Mouse (Mus musculus) embryonic facial prominence, embryonic 12.5 days (tissue): Measurements from ENCODE around the gene Ptprn2. TPM values are rescaled to one million over a fixed set of nuclear protein-coding genes. Genes with fewer than 3 reads are reported as not detected.

Source experiments
- ATAC-seq: fragments of 200-750 bp; cut with Nextera tagmentation; 2 replicates; pipeline ENCODE4 v1.8.0; 2017; ENCODE audit not compliant: insufficient number of reproducible peaks, insufficient read depth, low FRiP score, low TSS enrichment
- H3K27ac ChIP-seq: fragments of 300-500 bp; sonication (generic); 2 replicates; pipeline ENCODE4 v1.5.1; 2016; ENCODE audit warnings: mild to moderate bottlenecking
- H3K27me3 ChIP-seq: fragments of 300-500 bp; sonication (generic); 2 replicates; pipeline ENCODE4 v1.6.1; 2016; ENCODE audit warnings: mild to moderate bottlenecking, moderate library complexity
- H3K36me3 ChIP-seq: fragments of 300-500 bp; sonication (generic); 2 replicates; pipeline ENCODE4 v1.6.1; 2016; ENCODE audit warnings: mild to moderate bottlenecking
- H3K4me1 ChIP-seq: fragments of 300-500 bp; sonication (generic); 2 replicates; pipeline ENCODE4 v1.6.1; 2016
- H3K4me2 ChIP-seq: fragments of 300-500 bp; sonication (generic); replicated peaks from 2 replicates; pipeline ENCODE4 v1.6.1; 2016; ENCODE audit warnings: mild to moderate bottlenecking, moderate library complexity
- H3K4me3 ChIP-seq: fragments of 300-500 bp; sonication (generic); 2 replicates; pipeline ENCODE4 v1.5.1; 2016; ENCODE audit warnings: mild to moderate bottlenecking
- H3K9ac ChIP-seq: fragments of 300-500 bp; sonication (generic); 2 replicates; pipeline ENCODE4 v1.6.1; 2016; ENCODE audit warnings: mild to moderate bottlenecking, moderate library complexity
- H3K9me3 ChIP-seq: fragments of 300-500 bp; sonication (generic); 2 replicates; pipeline ENCODE4 v1.6.1; 2016; ENCODE audit warnings: mild to moderate bottlenecking, moderate library complexity
- WGBS: fragments of 180-500 bp; shearing (Covaris S2); methylation state at CpG from one replicate; pipeline ENCODE4 v1.1.7; 2016; 5-methylcytosine and 5-hydroxymethylcytosine counted together
- polyA plus RNA-seq: library from polyadenylated mRNA; unstranded; fragments of >200 nt; fragmentation: Nextera tagmentation; extraction: Ambion mirVana; gene quantifications from 2 replicates; pipeline ENCODE4 v1.2.1, GENCODE M21; 2016

Ptprn2 gene
- polyA plus RNA-seq, 1 experiment from 2014 or later = 0.90 TPM

GRCm38 (mm10) chr12:117214272-117214671 is 728.8 kb downstream of the Ptprn2 start:
- no peaks in the 10 kb centered on the region for H3K4me1 ChIP-seq
- no peaks in the 10 kb centered on the region for H3K27me3 ChIP-seq
- no peak for ATAC-seq
- no peak overlapping the region for H3K4me2 ChIP-seq
- H3K27ac ChIP-seq = no peak overlapping the region
- no peak overlapping the region for H3K9ac ChIP-seq
- no peaks in the 10 kb centered on the region for H3K36me3 ChIP-seq
- no peaks in the 10 kb centered on the region for H3K9me3 ChIP-seq
- WGBS = 89% methylated on average over 4 of the region's 4 CpGs
- no peak overlapping the region for H3K4me3 ChIP-seq

- 85% methylated on average over 5 of the region's 5 CpGs for WGBS
- no peaks in the 10 kb centered on the region for H3K36me3 ChIP-seq
- no peaks in the 10 kb centered on the region for H3K4me1 ChIP-seq
- no peaks in the 10 kb centered on the region for H3K27me3 ChIP-seq
- H3K9ac ChIP-seq = no peak overlapping the region
- no peak for ATAC-seq
- no peaks in the 10 kb centered on the region for H3K9me3 ChIP-seq
- no peak overlapping the region for H3K27ac ChIP-seq
- no peak overlapping the region for H3K4me3 ChIP-seq
- no peak overlapping the region for H3K4me2 ChIP-seq
These were observed 729.4 kb downstream of the Ptprn2 start for GRCm38 (mm10) chr12:117214919-117215318.

DNA sequence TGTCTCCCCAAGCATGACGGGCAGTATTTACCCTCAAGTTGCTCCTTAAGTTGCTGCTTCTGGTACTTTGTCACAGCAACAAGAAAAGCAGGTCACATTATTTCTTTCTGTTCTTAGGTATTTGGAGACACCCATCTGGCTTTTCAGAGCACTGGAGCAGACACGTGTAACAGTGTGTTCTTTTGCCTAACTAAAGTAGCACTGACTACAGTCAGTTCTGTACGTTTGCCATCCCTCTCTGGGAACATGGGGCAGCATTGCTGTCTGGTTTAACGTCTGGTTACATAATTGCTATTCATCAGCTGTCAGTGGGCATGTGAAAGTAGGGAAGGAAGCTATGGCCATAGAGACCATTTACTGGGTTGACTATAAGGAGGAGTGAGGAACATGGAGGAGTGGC is 736.4 kb downstream of the Ptprn2 start:
- Histone ChIP-seq H3K36me3 (no peaks in the 10 kb centered on the region), H3K4me2 (no peak overlapping the region), H3K27ac (no peak overlapping the region), H3K27me3 (no peaks in the 10 kb centered on the region), H3K4me3 (no peak overlapping the region), H3K4me1 (no peaks in the 10 kb centered on the region), H3K9me3 (no peaks in the 10 kb centered on the region), H3K9ac (no peak overlapping the region)
- 76% methylated on average over 4 of the region's 4 CpGs for WGBS
- ATAC-seq = no peak

- Histone ChIP-seq H3K4me2 (no peak overlapping the region), H3K4me1 (no peaks in the 10 kb centered on the region), H3K27me3 (no peaks in the 10 kb centered on the region), H3K4me3 (no peak overlapping the region), H3K9ac (no peak overlapping the region), H3K27ac (no peak overlapping the region), H3K36me3 (no peaks in the 10 kb centered on the region), H3K9me3 (no peaks in the 10 kb centered on the region)
- ATAC-seq = no peak
- 84% methylated on average over 1 of the region's 1 CpGs for WGBS
These were observed 738.5 kb downstream of the Ptprn2 start for GRCm38 (mm10) chr12:117224036-117224435.

DNA sequence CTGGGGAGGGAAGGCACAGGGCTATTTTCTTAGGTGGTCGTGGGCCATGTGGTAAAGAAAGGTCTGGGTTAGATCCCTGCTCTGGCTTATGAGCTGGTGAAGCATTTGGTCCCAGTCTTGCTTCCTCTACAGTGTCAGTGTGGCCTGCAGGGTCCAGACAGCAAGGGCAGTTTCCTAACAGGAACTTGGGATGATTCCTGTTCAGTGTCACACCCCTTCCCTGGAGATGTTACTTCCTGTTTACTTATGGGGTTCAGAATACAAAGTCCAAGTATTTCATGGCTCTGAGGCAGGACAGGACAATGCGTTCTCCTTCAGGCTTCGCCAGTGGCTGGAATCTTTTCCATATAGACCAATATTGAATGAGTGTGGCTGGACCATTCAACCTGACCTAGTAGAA is 741.7 kb downstream of the Ptprn2 start:
- Histone ChIP-seq H3K36me3 (no peaks in the 10 kb centered on the region), H3K9me3 (no peaks in the 10 kb centered on the region), H3K9ac (no peak overlapping the region), H3K27ac (no peak overlapping the region), H3K4me1 (no peaks in the 10 kb centered on the region), H3K4me2 (no peak overlapping the region), H3K27me3 (no peaks in the 10 kb centered on the region), H3K4me3 (no peak overlapping the region)
- 76% methylated on average over 3 of the region's 3 CpGs for WGBS
- ATAC-seq = no peak

GRCm38 (mm10) chr12:117229442-117229841 is 743.9 kb downstream of the Ptprn2 start:
- H3K4me3 ChIP-seq = no peak overlapping the region
- H3K27me3 ChIP-seq = no peaks in the 10 kb centered on the region
- 90% methylated on average over 4 of the region's 4 CpGs for WGBS
- H3K9me3 ChIP-seq = no peaks in the 10 kb centered on the region
- ATAC-seq = no peak
- H3K9ac ChIP-seq = no peak overlapping the region
- no peaks in the 10 kb centered on the region for H3K4me1 ChIP-seq
- no peaks in the 10 kb centered on the region for H3K36me3 ChIP-seq
- no peak overlapping the region for H3K27ac ChIP-seq
- no peak overlapping the region for H3K4me2 ChIP-seq

DNA sequence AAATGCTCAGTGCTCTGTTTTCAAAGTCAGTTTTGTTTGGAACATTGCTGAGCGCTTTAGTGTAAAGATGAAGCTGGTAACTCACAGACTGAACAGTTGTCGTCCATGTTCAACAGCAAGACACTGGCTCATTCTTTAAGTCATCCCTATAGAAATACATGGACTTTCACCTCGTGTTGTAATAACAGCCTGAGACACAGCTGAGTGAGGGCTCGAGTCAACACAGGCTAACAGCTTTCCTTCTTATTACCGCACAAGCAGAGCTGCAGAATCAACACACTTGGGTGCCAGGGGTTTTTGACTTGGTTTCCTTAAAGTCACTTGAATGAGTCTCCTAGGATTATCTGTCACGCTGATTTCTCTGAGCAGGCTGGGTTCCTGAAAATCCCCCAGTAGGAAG is 744.8 kb downstream of the Ptprn2 start:
- H3K4me3 ChIP-seq = no peak overlapping the region
- H3K27me3 ChIP-seq = no peaks in the 10 kb centered on the region
- H3K4me2 ChIP-seq = no peak overlapping the region
- no peaks in the 10 kb centered on the region for H3K4me1 ChIP-seq
- H3K9me3 ChIP-seq = no peaks in the 10 kb centered on the region
- H3K36me3 ChIP-seq = no peaks in the 10 kb centered on the region
- 80% methylated on average over 6 of the region's 6 CpGs for WGBS
- no peak for ATAC-seq
- no peak overlapping the region for H3K27ac ChIP-seq
- H3K9ac ChIP-seq = no peak overlapping the region

- H3K4me3 ChIP-seq = no peak overlapping the region
- H3K4me1 ChIP-seq = no peaks in the 10 kb centered on the region
- WGBS = 57% methylated on average over 5 of the region's 5 CpGs
- H3K9ac ChIP-seq = no peak overlapping the region
- H3K9me3 ChIP-seq = no peaks in the 10 kb centered on the region
- ATAC-seq = no peak
- H3K4me2 ChIP-seq = no peak overlapping the region
- H3K27me3 ChIP-seq = no peaks in the 10 kb centered on the region
- H3K27ac ChIP-seq = no peak overlapping the region
- H3K36me3 ChIP-seq = no peaks in the 10 kb centered on the region
These were observed 746.3 kb downstream of the Ptprn2 start for GRCm38 (mm10) chr12:117231850-117232249.

DNA sequence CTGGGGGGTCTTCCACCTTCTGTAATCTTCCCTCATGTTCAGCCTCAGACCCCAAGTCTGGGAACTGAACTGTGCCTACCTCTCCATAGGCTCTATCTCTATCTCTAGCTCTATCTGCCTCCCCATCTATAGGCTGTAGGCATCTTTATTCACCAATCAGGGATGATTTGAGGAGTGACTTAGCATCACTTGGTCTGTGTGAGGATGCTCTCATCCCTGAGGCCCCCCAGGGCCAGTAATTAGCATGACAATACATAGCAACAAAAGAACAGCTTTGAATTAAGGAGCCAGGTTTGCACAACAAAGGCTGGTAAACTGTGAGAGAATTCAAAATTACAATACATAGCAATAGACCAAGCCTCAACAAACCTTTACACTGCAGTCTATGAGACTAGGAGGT is 749.6 kb downstream of the Ptprn2 start:
- no peak for ATAC-seq
- H3K4me3 ChIP-seq = no peak overlapping the region
- H3K27me3 ChIP-seq = no peaks in the 10 kb centered on the region
- no peaks in the 10 kb centered on the region for H3K4me1 ChIP-seq
- no peaks in the 10 kb centered on the region for H3K9me3 ChIP-seq
- no peaks in the 10 kb centered on the region for H3K36me3 ChIP-seq
- no peak overlapping the region for H3K27ac ChIP-seq
- no peak overlapping the region for H3K4me2 ChIP-seq
- no peak overlapping the region for H3K9ac ChIP-seq

- H3K9ac ChIP-seq = no peak overlapping the region
- no peaks in the 10 kb centered on the region for H3K4me1 ChIP-seq
- no peak overlapping the region for H3K4me3 ChIP-seq
- no peak overlapping the region for H3K4me2 ChIP-seq
- H3K27ac ChIP-seq = no peak overlapping the region
- H3K9me3 ChIP-seq = no peaks in the 10 kb centered on the region
- WGBS = 82% methylated on average over 4 of the region's 4 CpGs
- H3K27me3 ChIP-seq = no peaks in the 10 kb centered on the region
- H3K36me3 ChIP-seq = no peaks in the 10 kb centered on the region
- ATAC-seq = no peak
These were observed 750.7 kb downstream of the Ptprn2 start for GRCm38 (mm10) chr12:117236020-117236734.

DNA sequence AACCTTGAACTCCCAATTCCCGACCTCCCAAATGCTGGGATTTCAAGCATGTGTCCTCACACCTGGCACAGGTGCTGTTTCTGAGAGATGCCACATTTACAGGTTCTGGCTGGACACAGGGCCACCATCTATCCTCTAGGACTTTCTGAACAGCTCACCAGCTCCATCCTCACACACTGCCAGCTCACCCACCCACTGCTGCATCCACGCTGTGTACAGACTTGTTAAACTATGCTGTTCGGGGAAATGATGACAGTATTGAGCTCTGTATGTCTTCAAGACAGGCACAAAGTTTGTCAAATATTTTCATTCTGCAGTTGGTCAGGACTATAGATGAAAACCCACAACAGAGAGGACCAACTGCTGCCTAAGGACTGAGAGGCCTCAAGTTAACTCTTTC is 751.5 kb downstream of the Ptprn2 start:
- no peak overlapping the region for H3K4me2 ChIP-seq
- no peaks in the 10 kb centered on the region for H3K27me3 ChIP-seq
- no peak for ATAC-seq
- H3K27ac ChIP-seq = no peak overlapping the region
- H3K9me3 ChIP-seq = no peaks in the 10 kb centered on the region
- H3K4me3 ChIP-seq = no peak overlapping the region
- 71% methylated on average over 3 of the region's 3 CpGs for WGBS
- H3K4me1 ChIP-seq = no peaks in the 10 kb centered on the region
- no peak overlapping the region for H3K9ac ChIP-seq
- H3K36me3 ChIP-seq = no peaks in the 10 kb centered on the region

- H3K9me3 ChIP-seq = no peaks in the 10 kb centered on the region
- no peaks in the 10 kb centered on the region for H3K4me1 ChIP-seq
- H3K27me3 ChIP-seq = no peaks in the 10 kb centered on the region
- 73% methylated on average over 9 of the region's 9 CpGs for WGBS
- H3K27ac ChIP-seq = no peak overlapping the region
- H3K4me3 ChIP-seq = no peak overlapping the region
- no peak overlapping the region for H3K4me2 ChIP-seq
- no peak for ATAC-seq
- H3K9ac ChIP-seq = no peak overlapping the region
- no peaks in the 10 kb centered on the region for H3K36me3 ChIP-seq
These were observed 754.6 kb downstream of the Ptprn2 start for GRCm38 (mm10) chr12:117239927-117240715.
